Mouse (Mus musculus) hindbrain, embryonic 10.5 days (tissue): ENCODE results near the gene Hist3h2a. TPM values are rescaled to one million over a fixed set of nuclear protein-coding genes. Genes with fewer than 3 reads are reported as not detected.

Experiments used
- DNase-seq: peaks from one replicate; pipeline ENCODE4 v3.0.0-alpha.2; 2017; ENCODE audit warnings: low spot score
- H3K27ac ChIP-seq: fragments of 300-500 bp; sonication (generic); 2 replicates; pipeline ENCODE4 v1.5.1; 2016; ENCODE audit warnings: mild to moderate bottlenecking, moderate library complexity
- H3K27me3 ChIP-seq: fragments of 300-500 bp; sonication (generic); 2 replicates; pipeline ENCODE4 v1.6.1; 2016; ENCODE audit warnings: mild to moderate bottlenecking; ENCODE audit not compliant: poor library complexity, insufficient read depth, severe bottlenecking
- H3K36me3 ChIP-seq: fragments of 300-500 bp; sonication (generic); 2 replicates; pipeline ENCODE4 v1.6.1; 2016; ENCODE audit warnings: mild to moderate bottlenecking, moderate library complexity
- H3K4me1 ChIP-seq: fragments of 300-500 bp; sonication (generic); replicated peaks from 2 replicates; pipeline ENCODE4 v1.6.1; 2016; ENCODE audit warnings: mild to moderate bottlenecking
- H3K4me3 ChIP-seq: fragments of 300-500 bp; sonication (generic); 2 replicates; pipeline ENCODE4 v1.5.1; 2016; ENCODE audit warnings: mild to moderate bottlenecking, moderate library complexity
- H3K9me3 ChIP-seq: fragments of 300-500 bp; sonication (generic); 2 replicates; pipeline ENCODE4 v1.6.1; 2016; ENCODE audit warnings: mild to moderate bottlenecking, moderate library complexity
- WGBS: fragments of 180-500 bp; shearing (Covaris S2); methylation state at CpG from one replicate; pipeline ENCODE4 v1.1.7; 2016; 5-methylcytosine and 5-hydroxymethylcytosine counted together
- polyA plus RNA-seq: library from polyadenylated mRNA; unstranded; fragments of >200 nt; fragmentation: Nextera tagmentation; extraction: Ambion mirVana; gene quantifications from 2 replicates; pipeline ENCODE4 v1.2.1, GENCODE M21; 2016

The Hist3h2a gene
- polyA plus RNA-seq, 1 experiment from 2014 or later, result 49.0 TPM

DNA sequence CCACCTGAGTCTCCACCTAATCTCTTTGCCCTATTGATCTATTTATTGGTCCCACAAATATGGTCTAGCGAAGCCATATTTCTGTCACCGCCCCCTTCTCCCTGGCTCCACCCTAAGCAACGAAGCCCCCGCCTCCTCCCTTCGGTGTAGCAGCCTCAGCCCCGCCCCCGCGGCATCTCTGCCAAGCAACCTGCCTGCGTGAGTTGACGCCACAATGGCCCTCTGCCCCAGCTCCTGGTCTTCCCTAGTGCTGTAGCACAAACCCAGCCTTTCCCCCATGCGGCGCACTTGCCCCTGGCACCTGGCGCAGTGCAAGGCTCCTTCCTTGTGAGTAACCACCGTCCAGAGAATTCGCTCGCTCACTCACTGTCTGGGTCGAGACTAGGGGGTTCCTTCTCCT, 9.1 kb downstream of the Hist3h2a start:
- H3K4me3 ChIP-seq, result no peak overlapping the region
- H3K27me3 ChIP-seq, result peaks cover 34% of the 10 kb centered on the region
- H3K9me3 ChIP-seq, result peaks cover 8% of the 10 kb centered on the region
- no peak overlapping the region for H3K27ac ChIP-seq
- DNase-seq, result no peak
- H3K36me3 ChIP-seq, result peaks cover 13% of the 10 kb centered on the region
- H3K4me1 ChIP-seq, result peaks cover 34% of the 10 kb centered on the region
- 37% methylated on average over 17 of the region's 17 CpGs for WGBS

DNA sequence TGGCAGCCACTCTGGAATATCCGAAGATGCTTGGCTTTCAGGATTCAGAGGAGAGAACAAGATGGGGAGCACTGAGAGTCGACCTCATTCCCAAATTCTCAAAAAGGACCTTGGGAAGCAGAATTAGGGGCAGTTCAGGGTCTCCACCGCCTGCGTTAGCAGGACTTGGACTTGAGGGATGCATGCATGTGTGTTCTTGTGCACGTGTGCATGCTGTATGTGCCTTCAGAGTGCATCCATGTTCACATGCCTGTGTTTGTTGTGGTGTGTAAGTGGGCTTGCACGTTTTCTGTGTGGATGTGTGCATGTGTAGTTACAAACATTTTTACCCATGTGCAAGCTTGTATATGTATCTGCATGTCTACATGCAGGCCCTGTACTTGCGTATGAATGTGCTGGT, 9.7 kb downstream of the Hist3h2a start:
- 86% methylated on average over 7 of the region's 7 CpGs for WGBS
- no peak overlapping the region for H3K27ac ChIP-seq
- peaks cover 33% of the 10 kb centered on the region for H3K4me1 ChIP-seq
- H3K27me3 ChIP-seq, result peaks cover 32% of the 10 kb centered on the region
- no peak for DNase-seq
- peaks cover 17% of the 10 kb centered on the region for H3K36me3 ChIP-seq
- H3K4me3 ChIP-seq, result no peak overlapping the region
- H3K9me3 ChIP-seq, result peaks cover 8% of the 10 kb centered on the region

DNA sequence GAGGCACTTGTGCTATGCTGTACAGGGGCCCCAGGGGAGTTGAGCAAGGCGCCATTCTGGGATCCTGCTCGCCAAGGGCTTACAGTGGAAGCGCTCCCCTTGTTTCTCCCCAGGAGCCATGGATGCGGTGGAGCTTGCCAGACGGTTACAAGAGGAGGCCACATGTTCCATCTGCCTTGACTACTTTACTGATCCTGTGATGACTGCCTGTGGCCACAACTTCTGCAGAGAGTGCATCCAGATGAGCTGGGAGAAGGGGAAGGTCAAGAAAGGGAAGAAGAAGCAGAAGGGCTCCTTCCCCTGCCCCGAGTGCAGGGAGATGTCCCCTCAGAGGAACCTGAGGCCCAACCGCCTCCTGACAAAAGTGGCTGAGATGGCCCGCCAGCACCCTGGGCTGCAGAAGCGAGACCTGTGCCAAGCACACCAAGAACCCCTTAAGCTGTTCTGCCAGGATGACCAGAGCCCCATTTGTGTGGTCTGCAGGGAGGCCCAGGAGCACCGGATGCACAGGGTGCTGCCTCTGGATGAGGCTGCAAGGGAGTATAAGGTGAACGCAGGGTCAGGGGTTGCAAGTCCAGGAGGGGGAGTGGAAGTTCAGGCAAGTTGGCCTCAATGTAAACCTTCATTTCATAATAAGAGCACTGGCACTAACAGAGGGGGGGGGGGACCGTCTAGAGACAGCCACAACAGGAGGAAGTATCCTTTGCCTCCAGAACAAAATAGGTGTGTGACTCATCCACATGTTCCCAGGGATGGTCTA, 10.7 kb downstream of the Hist3h2a start:
- no peak for DNase-seq
- H3K36me3 ChIP-seq, result peaks cover 27% of the 10 kb centered on the region
- no peak overlapping the region for H3K4me3 ChIP-seq
- peaks cover 8% of the 10 kb centered on the region for H3K9me3 ChIP-seq
- peaks cover 32% of the 10 kb centered on the region for H3K27me3 ChIP-seq
- peak overlapping the region; percentile 70 for H3K27ac ChIP-seq
- WGBS, result 47% methylated on average over 12 of the region's 12 CpGs
- peaks cover 27% of the 10 kb centered on the region for H3K4me1 ChIP-seq

DNA sequence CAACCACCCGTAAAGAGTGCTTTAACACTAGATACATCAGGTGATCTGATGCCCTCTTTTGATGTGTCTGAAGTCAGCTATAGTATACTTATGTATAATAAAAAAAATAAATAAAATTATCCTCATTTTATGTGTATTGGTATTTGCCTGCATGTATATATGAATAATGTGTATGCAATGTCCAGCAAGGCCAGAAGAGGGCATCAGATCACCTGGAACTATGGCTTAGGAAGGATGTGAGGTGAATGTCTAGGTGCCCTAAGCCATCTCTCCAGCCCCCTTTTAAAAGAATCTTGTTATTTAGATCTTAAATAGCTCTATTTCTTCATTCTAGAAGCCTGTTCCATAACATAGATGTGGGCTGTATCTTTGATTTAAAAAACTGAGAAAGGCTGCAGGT, 12.9 kb downstream of the Hist3h2a start:
- peaks cover 49% of the 10 kb centered on the region for H3K36me3 ChIP-seq
- WGBS, result 97% methylated on average over 1 of the region's 1 CpGs
- no peak for DNase-seq
- no peak overlapping the region for H3K27ac ChIP-seq
- peaks cover 19% of the 10 kb centered on the region for H3K27me3 ChIP-seq
- H3K4me3 ChIP-seq, result no peak overlapping the region
- H3K9me3 ChIP-seq, result no peaks in the 10 kb centered on the region
- peaks cover 27% of the 10 kb centered on the region for H3K4me1 ChIP-seq

DNA sequence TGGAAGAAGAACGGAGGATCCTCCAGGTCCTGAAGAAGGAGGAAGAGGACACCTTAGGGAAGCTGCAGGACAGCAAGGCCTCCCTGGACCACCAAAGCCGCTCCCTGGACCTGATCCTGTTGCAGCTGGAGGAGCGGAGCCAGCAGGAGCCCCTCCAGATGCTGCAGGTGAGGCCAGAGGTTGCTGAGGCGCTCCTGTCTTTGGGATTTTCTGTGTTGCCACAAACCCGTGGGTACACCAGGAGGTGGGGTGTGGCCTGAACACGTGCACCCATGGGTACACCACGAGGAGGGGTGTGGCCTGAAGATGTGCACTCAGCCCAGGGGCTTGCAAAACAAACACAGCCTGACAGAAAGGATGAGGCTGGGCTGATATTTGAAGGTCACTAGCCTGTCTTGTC, 14.1 kb downstream of the Hist3h2a start:
- peaks cover 7% of the 10 kb centered on the region; the same call in 1 of the 2 replicates for H3K27me3 ChIP-seq
- WGBS, result 82% methylated on average over 7 of the region's 7 CpGs
- no peak overlapping the region for H3K27ac ChIP-seq
- DNase-seq, result no peak
- peaks cover 53% of the 10 kb centered on the region for H3K36me3 ChIP-seq
- H3K4me3 ChIP-seq, result no peak overlapping the region
- H3K9me3 ChIP-seq, result no peaks in the 10 kb centered on the region
- H3K4me1 ChIP-seq, result peaks cover 22% of the 10 kb centered on the region

DNA sequence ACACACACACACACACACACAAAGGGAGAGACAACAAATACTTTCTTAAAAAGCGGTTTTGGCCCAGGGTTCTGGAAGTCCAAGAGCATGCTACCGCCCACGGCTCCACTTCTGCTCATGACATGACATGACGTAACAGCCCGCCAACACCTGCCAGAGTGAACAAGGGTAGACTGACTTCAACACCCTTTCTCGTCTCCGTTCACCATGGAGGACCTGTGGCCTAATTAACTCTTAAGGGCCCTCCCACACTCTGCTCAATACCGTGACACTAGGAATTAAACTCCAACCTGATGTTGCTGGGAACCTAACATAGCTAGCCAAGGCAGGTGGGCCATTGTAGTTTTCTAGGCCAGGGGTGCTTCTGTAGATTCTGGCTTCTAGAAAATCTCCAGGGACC, 14.5 kb downstream of the Hist3h2a start:
- no peak for DNase-seq
- H3K4me3 ChIP-seq, result no peak overlapping the region
- H3K36me3 ChIP-seq, result peaks cover 57% of the 10 kb centered on the region
- peaks cover 18% of the 10 kb centered on the region for H3K4me1 ChIP-seq
- no peaks in the 10 kb centered on the region for H3K9me3 ChIP-seq
- WGBS, result 89% methylated on average over 8 of the region's 8 CpGs
- H3K27ac ChIP-seq, result no peak overlapping the region
- 0 out of 2 replicates have a peak, but pooled peaks cover 2% of the 10 kb centered on the region for H3K27me3 ChIP-seq

DNA sequence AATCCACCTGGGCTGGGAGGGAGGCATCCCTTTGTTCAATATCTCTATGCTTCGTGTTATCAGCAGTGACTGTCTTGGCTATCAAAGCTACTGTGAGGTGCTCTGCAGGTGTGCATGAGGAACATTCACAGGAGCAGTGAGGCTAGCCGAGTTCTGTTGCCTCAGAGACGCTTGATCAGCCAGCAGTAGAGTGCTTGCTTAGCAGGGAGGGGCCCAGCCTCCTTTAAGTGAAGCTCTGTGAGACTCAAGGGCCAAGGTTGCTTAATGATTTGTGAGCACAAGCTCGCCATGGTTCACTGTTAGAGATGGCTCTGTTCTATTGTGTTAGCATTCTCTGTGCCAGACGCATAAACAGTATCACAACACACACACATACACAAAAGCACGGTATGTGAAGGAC, 15.2 kb downstream of the Hist3h2a start:
- no peak for DNase-seq
- no peak overlapping the region for H3K4me3 ChIP-seq
- peaks cover 17% of the 10 kb centered on the region for H3K4me1 ChIP-seq
- no peaks in the 10 kb centered on the region for H3K9me3 ChIP-seq
- peaks cover 63% of the 10 kb centered on the region for H3K36me3 ChIP-seq
- H3K27me3 ChIP-seq, result no peaks in the 10 kb centered on the region
- H3K27ac ChIP-seq, result no peak overlapping the region
- WGBS, result 77% methylated on average over 6 of the region's 6 CpGs

DNA sequence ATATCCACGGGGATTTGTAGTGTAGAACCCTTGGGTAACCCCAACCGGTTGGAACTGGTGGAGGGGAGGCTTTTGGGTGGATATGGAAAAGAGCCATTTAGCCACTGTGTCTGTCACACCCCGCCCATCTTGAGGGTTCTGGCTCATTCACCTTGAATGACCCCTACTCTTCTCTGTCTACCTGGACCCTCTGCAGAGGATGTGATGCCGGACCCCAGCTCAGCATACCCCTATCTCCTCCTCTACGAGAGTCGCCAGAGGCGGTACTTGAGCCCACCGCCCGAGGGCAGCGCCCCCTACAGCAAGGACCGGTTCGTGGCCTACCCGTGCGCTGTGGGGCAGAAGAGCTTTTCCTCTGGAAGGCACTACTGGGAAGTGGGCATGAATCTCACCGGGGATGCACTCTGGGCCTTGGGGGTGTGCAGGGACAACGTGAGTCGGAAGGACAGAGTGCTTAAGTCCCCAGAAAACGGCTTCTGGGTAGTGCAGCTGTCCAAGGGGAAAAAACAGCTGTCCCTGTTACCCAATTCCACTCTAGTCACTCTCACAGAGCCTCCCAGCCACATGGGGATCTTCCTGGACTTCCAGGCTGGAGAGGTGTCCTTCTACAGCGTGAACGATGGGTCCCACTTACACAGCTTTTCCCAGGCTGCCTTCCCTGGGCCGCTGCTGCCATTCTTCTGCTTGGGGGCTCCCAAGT, 16.5 kb downstream of the Hist3h2a start:
- H3K36me3 ChIP-seq, result peaks cover 74% of the 10 kb centered on the region
- no peak overlapping the region for H3K4me3 ChIP-seq
- H3K27ac ChIP-seq, result no peak overlapping the region
- peaks cover 14% of the 10 kb centered on the region for H3K4me1 ChIP-seq
- DNase-seq, result no peak
- 87% methylated on average over 21 of the region's 21 CpGs for WGBS
- no peaks in the 10 kb centered on the region for H3K9me3 ChIP-seq
- no peaks in the 10 kb centered on the region for H3K27me3 ChIP-seq

DNA sequence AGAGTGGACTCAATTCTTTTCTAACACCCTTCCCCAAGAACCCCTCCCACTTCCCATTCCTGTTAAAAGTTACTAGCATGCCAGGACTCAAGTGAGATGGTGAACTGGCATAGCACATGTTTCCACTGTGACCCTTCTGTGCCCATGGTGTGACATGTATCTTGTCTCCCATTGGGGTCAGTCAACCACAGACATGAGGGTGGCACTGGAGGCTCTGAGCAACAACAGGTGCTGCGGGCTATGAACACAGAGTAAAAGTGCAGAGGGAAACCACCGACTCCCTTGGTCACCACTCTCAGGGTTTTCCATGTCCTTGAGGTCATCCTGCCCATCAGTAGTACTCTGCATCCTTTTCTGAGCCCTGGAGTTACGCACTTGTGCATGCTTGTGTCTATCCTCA, 17.3 kb downstream of the Hist3h2a start:
- H3K27me3 ChIP-seq, result no peaks in the 10 kb centered on the region
- H3K27ac ChIP-seq, result no peak overlapping the region
- 93% methylated on average over 3 of the region's 3 CpGs for WGBS
- DNase-seq, result no peak
- H3K4me3 ChIP-seq, result no peak overlapping the region
- peaks cover 23% of the 10 kb centered on the region for H3K4me1 ChIP-seq
- H3K9me3 ChIP-seq, result no peaks in the 10 kb centered on the region
- H3K36me3 ChIP-seq, result peaks cover 74% of the 10 kb centered on the region

DNA sequence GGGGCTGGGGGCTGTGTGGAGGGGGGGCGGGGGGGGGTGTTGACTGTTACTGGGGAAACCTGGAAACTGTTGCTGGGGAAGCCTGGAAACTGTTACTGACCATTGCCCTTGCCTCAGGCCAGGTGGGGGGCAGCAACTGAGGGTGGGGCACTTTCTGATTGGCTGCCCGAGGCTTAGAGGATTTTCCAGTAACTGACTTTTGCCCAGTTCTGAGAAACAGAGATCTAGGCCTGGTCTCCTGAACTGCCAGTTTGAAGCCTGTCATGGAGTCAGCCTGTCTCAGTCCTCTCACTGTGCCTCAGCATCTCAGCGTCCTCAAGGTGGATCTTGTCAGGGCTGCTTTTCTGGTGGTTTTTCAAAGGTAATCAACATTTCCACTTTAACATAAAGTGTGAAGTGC, 19.9 kb downstream of the Hist3h2a start:
- no peak for DNase-seq
- no peaks in the 10 kb centered on the region for H3K27me3 ChIP-seq
- H3K27ac ChIP-seq, result no peak overlapping the region
- peaks cover 54% of the 10 kb centered on the region for H3K36me3 ChIP-seq
- peaks cover 39% of the 10 kb centered on the region for H3K4me1 ChIP-seq
- H3K4me3 ChIP-seq, result no peak overlapping the region
- no peaks in the 10 kb centered on the region for H3K9me3 ChIP-seq
- WGBS, result 91% methylated on average over 3 of the region's 3 CpGs

DNA sequence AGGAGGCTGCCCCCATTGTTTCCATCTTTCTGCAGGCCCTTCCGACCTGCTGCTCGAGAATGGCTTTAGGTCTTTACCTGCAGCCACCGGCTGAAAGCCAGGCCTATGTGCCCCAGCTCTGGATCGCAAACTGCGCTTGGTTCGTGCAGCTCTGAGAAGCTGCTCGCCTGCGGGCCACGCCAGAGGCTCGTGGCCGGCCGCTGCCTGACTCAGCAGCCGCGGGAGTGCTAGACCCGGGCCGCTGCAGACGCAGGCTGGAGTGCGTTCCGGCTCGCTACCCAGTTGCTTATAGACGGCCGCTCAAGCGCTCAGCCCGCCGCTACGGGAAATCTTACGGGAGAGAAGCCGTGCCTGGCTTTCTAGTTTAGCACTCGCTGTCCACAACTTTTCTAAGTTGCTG, 22.7 kb downstream of the Hist3h2a start:
- no peaks in the 10 kb centered on the region for H3K27me3 ChIP-seq
- peak overlapping the region; percentile 97 for H3K4me3 ChIP-seq
- H3K27ac ChIP-seq, result peak overlapping the region; percentile 92
- H3K9me3 ChIP-seq, result no peaks in the 10 kb centered on the region
- peak; percentile 46 for DNase-seq
- peaks cover 62% of the 10 kb centered on the region for H3K4me1 ChIP-seq
- peaks cover 39% of the 10 kb centered on the region for H3K36me3 ChIP-seq
- WGBS, result under 1% methylated on average over 29 of the region's 29 CpGs

DNA sequence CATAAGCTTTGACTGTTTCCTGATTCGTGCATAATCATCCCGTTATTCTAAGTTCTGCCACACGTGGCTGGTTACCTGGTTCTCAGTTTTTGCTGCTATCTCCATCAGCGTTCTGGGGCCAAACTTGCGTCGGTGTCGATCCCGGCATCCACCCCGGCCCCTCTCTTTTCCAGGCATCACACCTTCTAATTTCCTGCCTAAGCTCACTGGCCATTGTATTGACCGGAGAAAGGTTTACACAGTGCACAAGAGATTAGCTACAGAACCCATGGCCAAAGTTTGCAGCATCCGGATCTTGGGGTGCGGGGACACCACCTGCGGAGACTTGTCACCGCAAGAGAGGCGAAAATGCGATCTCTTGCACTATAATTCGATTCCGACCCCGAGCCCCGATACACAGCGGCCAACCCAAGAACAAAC, 23.1 kb downstream of the Hist3h2a start:
- Histone ChIP-seq H3K4me1 (peaks cover 62% of the 10 kb centered on the region), H3K36me3 (peaks cover 39% of the 10 kb centered on the region), H3K4me3 (peak overlapping the region; percentile 97), H3K9me3 (no peaks in the 10 kb centered on the region), H3K27me3 (no peaks in the 10 kb centered on the region), H3K27ac (peak overlapping the region; percentile 92)
- no peak for DNase-seq
- WGBS, result under 1% methylated on average over 21 of the region's 21 CpGs

DNA sequence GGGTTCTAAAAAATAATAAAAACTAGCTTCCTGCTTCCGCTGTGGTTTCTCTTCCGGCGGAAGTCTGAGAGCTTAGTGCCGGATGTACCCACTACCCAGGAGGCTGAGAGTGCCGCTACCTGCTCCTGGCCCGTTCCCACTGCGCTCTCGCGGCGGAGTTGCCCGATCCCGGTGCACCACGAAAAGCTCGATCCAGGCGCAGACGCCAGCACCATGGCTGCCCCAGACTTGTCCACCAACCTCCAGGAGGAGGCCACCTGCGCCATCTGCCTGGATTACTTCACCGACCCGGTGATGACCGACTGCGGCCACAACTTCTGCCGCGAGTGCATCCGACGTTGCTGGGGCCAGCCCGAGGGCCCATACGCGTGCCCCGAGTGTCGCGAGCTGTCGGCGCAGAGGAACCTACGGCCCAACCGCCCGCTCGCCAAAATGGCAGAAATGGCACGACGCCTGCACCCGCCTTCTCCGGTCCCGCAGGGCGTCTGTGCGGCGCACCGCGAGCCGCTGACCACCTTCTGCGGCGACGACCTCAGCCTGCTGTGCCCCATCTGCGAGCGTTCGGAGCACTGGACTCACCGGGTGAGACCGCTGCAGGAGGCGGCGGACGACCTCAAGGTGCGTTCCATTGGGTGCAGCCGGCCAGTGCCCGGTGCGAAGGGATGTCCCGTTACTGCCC, 23.7 kb downstream of the Hist3h2a start, which contains the start of gene Trim11:
Gene Trim11 (plus strand): TSS at position 67 of the 679 bp plus-strand sequence.
- Histone ChIP-seq H3K27ac (peak within 1 kb of the TSS; percentile 92), H3K27me3 (no peaks in the 10 kb centered on the region), H3K4me3 (peak within 1 kb of the TSS; percentile 97), H3K4me1 (peaks cover 62% of the 10 kb centered on the region), H3K36me3 (peaks cover 43% of the 10 kb centered on the region), H3K9me3 (no peaks in the 10 kb centered on the region)
- DNase-seq, result peak; percentile 80
- under 1% methylated on average over 64 of the region's 64 CpGs for WGBS
